Comparison of ENCODE assay signal across 18 mouse cellular contexts in the genomic region with DNA sequence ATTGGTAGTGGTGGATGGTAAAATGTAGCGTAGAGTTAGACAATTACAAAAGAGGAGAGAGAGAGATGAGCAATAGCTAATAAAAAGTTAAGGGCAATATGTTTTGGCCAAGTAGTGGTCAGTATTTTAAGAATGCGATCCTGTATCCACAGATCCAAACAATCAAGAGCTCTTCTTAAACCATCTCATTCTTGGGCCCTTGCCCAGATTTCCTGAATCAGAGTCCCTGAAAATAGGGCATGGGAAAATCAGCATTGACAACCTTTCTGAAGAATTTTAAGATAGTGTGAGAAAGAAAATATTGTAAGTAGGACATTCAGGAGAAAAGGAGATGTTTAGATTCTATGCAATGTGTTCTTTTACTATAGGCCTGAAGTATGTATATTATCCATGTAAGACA.
DNase-seq lines count a peak whose midpoint lies in the region; ATAC-seq and TF ChIP-seq lines count a peak whose summit lies in the region.
"Had no signal": no experiment of that assay in that cellular context is flagged by ENCODE, and none has a peak within 500 bp of the region (broad histone marks: within the 10 kb centered on the region; RNA-seq: fewer than 3 reads in every experiment).

No protein-coding gene starts in this region.

- TF ChIP-seq CTCF in left cerebral cortex, adult 2 months (IDR thresholded peaks at IDR 0.05): no peak
- TF ChIP-seq CTCF in layer of hippocampus, adult 2 months (conservative IDR thresholded peaks at IDR 0.05): no peak

- DNase-seq in cerebellum, postnatal 4 days (ENCODE audit: low spot score in 2 of 2): no peak
- DNase-seq in lung, postnatal 14 days: peak; percentile 9
- no peak for DNase-seq in lung, postnatal 4 days
- DNase-seq in cerebellum, adult 18-20 months: peak; percentile 53 to 60
- DNase-seq in left cerebral cortex, adult 2 months (ENCODE audit: extremely low spot score in 1 of 2, low spot score in 2 of 2): no peak
- DNase-seq in layer of hippocampus, adult 2 months (ENCODE audit: low spot score in 2 of 2): no peak
- DNase-seq in layer of hippocampus, postnatal 25 days (ENCODE audit: extremely low spot score in 1 of 2, low spot score in 1 of 2): no peak
- DNase-seq: adrenal gland, postnatal 25 days; heart, adult 18-20 months; layer of hippocampus, adult 9-11 months; midbrain, embryonic 14.5 days; right cerebral cortex, postnatal 25 days had no signal

- intact Hi-C loops in left cerebral cortex, adult 2 months (cut with DNase I): no loop called here

- no peak overlapping the region for H3K4me3 ChIP-seq in left cerebral cortex, adult 2 months
- H3K4me3 ChIP-seq in layer of hippocampus, adult 2 months: no peak overlapping the region
- H3K4me3 ChIP-seq: erythroblast, embryonic 14.5 days; hindbrain, embryonic 13.5 days; intestine, embryonic 15.5 days; limb, embryonic 13.5 days had no signal

- peak; percentile 90 for ATAC-seq in cerebellum, adult (ENCODE audit: insufficient number of reproducible peaks, low FRiP score, low TSS enrichment)
- ATAC-seq: intestine, embryonic 15.5 days had no signal

- H3K27ac ChIP-seq in left cerebral cortex, adult 2 months: peak overlapping the region; percentile 13; the same call in 1 of the 2 replicates
- H3K27ac ChIP-seq in layer of hippocampus, adult 2 months: no peak overlapping the region
- H3K27ac ChIP-seq: hindbrain, embryonic 13.5 days; intestine, embryonic 15.5 days; kidney, postnatal 0 days; limb, embryonic 13.5 days had no signal

Comparison
In these comparisons a context has a peak if more than half of its experiments do, and no peak if none do; other contexts are left out.
1. DNase-seq: peak in lung, postnatal 14 days (single experiment) and cerebellum, adult 18-20 months (2 of 2); none in cerebellum, postnatal 4 days (0 of 2), lung, postnatal 4 days (0 of 2), left cerebral cortex, adult 2 months (0 of 2), layer of hippocampus, adult 2 months (0 of 2) and layer of hippocampus, postnatal 25 days (0 of 2).